Mouse (Mus musculus) embryonic facial prominence, embryonic 11.5 days (tissue): ENCODE measurements around the gene Nkiras2. TPM values are rescaled to one million over a fixed set of nuclear protein-coding genes. Genes with fewer than 3 reads are reported as not detected.
"Not testable (repeated sequence)": the region's sequence is repeated elsewhere in the genome, so short reads cannot be mapped to it uniquely, and the experiment has no call there.

Experiments used
- ATAC-seq: fragments of 200-750 bp; cut with Nextera tagmentation; replicated peaks from 2 replicates; pipeline ENCODE4 v1.8.0; 2017; ENCODE audit warnings: low read depth; ENCODE audit not compliant: insufficient number of reproducible peaks, low FRiP score, low TSS enrichment
- DNase-seq: peaks from one replicate; pipeline ENCODE4 v3.0.0-alpha.2; 2015; ENCODE audit warnings: low spot score
- H3K27ac ChIP-seq: fragments of 300-500 bp; sonication (generic); replicated peaks from 2 replicates; pipeline ENCODE4 v1.5.1; 2014; ENCODE audit warnings: mild to moderate bottlenecking, low read depth, low read length, control low read depth
- H3K27me3 ChIP-seq: fragments of 300-500 bp; sonication (generic); 2 replicates; pipeline ENCODE4 v1.6.1; 2014; ENCODE audit warnings: mild to moderate bottlenecking, low read length, moderate library complexity, mixed read lengths; ENCODE audit not compliant: control insufficient read depth, insufficient read depth
- H3K36me3 ChIP-seq: fragments of 300-500 bp; sonication (generic); replicated peaks from 2 replicates; pipeline ENCODE4 v1.6.1; 2014; ENCODE audit warnings: low read depth, mild to moderate bottlenecking, low read length, moderate library complexity, mixed read lengths; ENCODE audit not compliant: control insufficient read depth, insufficient read depth
- H3K4me1 ChIP-seq: fragments of 300-500 bp; sonication (generic); 2 replicates; pipeline ENCODE4 v1.6.1; 2014; ENCODE audit warnings: low read length, mixed read lengths; ENCODE audit not compliant: control insufficient read depth, insufficient read depth
- H3K4me2 ChIP-seq: fragments of 300-500 bp; sonication (generic); 2 replicates; pipeline ENCODE4 v1.6.1; 2014; ENCODE audit warnings: low read depth, mild to moderate bottlenecking, control low read depth, low read length, moderate library complexity
- H3K4me3 ChIP-seq: fragments of 300-500 bp; sonication (generic); 2 replicates; pipeline ENCODE4 v1.5.1; 2014; ENCODE audit warnings: low read depth, low read length, control low read depth
- H3K9ac ChIP-seq: fragments of 300-500 bp; sonication (generic); replicated peaks from 2 replicates; pipeline ENCODE4 v1.6.1; 2014; ENCODE audit warnings: mild to moderate bottlenecking, control low read depth, low read length
- H3K9me3 ChIP-seq: fragments of 300-500 bp; sonication (generic); replicated peaks from 2 replicates; pipeline ENCODE4 v1.6.1; 2016; ENCODE audit warnings: mild to moderate bottlenecking, low read length, inconsistent platforms, mixed read lengths; ENCODE audit not compliant: control insufficient read depth
- WGBS: fragments of 180-500 bp; shearing (Covaris S2); extraction: QIAGEN DNeasy Blood & Tissue Kit; methylation state at CpG from one replicate; pipeline ENCODE4 v1.1.7; 2014; 5-methylcytosine and 5-hydroxymethylcytosine counted together
- polyA plus RNA-seq: library from polyadenylated mRNA; unstranded; fragments of >200 nt; fragmentation: Nextera tagmentation; extraction: Ambion mirVana; gene quantifications from 2 replicates; pipeline ENCODE4 v1.2.1, GENCODE M21; 2014

Gene Nkiras2
- polyA plus RNA-seq, 1 experiment from 2014 or later: 79.5 TPM

DNA sequence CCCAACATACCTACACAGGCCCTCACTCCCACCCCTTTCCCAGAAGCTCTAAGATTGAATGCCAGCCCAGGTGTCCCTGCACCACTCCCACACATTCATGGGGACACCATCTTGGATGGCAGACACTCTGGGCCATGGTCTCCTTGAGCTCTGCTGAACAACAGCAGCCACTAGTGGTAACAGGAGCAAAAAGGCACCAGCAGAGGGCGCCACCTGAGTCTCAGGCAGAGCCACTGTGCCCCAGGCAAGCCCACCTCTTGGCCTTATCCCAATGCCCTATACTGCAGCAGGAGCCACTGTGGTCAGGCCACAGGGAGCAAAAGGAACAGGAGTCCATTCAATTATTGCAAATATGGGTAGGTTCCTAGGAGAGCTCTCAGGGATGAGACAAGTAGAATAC, 27.2 kb downstream of the Nkiras2 start:
- Histone ChIP-seq H3K27me3 (peaks cover 2% of the 10 kb centered on the region), H3K9ac (no peak overlapping the region), H3K4me3 (no peak overlapping the region), H3K4me2 (no peak overlapping the region), H3K27ac (no peak overlapping the region), H3K9me3 (no peaks in the 10 kb centered on the region), H3K36me3 (no peaks in the 10 kb centered on the region), H3K4me1 (no peaks in the 10 kb centered on the region)
- ATAC-seq (no peak), DNase-seq (peak; percentile 58)
- WGBS: 3% methylated on average over 1 of the region's 1 CpGs

DNA sequence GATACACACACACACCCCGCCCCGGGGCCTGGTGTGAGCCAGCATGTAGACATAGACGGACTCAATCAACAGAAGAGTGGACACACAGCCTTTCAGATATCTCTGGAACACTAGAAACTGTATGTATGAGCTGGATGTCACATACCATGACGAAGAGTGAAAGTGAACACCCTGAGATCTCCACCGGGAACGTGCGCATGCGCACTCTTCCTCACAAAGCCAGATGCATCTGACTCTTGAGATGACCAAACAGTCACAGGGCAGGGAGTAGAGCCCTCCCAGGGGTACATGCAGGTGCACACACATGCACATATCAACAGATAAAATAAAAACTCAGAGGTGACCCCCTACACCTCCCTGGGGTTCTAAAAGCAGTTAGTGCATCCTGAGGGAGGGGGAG, 29.4 kb downstream of the Nkiras2 start:
- H3K9ac ChIP-seq: no peak overlapping the region
- ATAC-seq: no peak
- H3K4me2 ChIP-seq: no peak overlapping the region
- no peak for DNase-seq
- peaks cover 2% of the 10 kb centered on the region for H3K27me3 ChIP-seq
- H3K9me3 ChIP-seq: no peaks in the 10 kb centered on the region
- 86% methylated on average over 8 of the region's 8 CpGs for WGBS
- H3K27ac ChIP-seq: no peak overlapping the region
- H3K4me1 ChIP-seq: no peaks in the 10 kb centered on the region
- no peak overlapping the region for H3K4me3 ChIP-seq
- H3K36me3 ChIP-seq: no peaks in the 10 kb centered on the region

DNA sequence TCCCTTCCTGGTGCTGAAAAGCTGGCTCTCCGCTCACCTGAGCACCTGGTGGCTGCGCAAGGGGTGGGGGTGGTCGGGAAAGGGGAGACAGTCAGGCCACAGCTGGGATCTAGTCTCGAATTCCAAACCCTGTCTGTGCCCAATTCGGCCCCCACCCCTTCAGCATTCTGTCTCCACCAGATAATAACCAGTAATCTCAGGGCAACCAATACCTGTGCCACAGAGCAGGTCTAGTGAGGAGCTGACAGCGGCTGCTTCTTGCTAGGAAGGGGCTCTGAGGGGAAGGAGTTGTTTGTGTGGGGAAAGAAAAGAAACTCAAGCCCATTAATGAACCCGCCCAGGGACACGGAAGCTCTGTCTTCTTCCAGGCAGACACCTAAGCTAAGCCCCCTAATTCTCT, 32.2 kb downstream of the Nkiras2 start:
- no peak overlapping the region for H3K4me3 ChIP-seq
- no peaks in the 10 kb centered on the region for H3K9me3 ChIP-seq
- 14% methylated on average over 8 of the region's 8 CpGs for WGBS
- H3K27me3 ChIP-seq: peaks cover 2% of the 10 kb centered on the region
- H3K36me3 ChIP-seq: no peaks in the 10 kb centered on the region
- no peak overlapping the region for H3K4me2 ChIP-seq
- no peak overlapping the region for H3K9ac ChIP-seq
- H3K4me1 ChIP-seq: no peaks in the 10 kb centered on the region
- DNase-seq (no peak), ATAC-seq (0 out of 2 replicates have a peak, but pooled peaks have one; percentile 12)
- H3K27ac ChIP-seq: no peak overlapping the region

DNA sequence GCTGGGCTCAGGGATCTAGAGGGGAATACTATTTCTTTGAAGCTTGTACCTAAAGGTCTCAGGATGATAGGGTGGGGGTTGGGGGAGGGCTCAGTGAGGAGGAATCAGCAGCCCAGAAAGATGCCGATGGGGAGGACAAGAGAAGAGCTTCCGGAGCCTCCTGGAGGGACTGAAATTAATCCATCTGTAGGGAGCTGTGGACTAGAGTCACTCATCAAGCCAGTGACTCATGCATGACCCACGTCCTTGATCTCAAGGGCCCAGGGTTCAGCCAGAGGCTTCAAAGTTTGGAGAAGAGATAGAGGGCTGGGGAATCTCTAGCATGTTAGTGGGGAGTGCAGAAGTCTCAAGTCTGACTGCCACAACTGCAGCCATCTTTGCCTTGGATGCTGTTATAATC, 32.7 kb downstream of the Nkiras2 start:
- no peak overlapping the region for H3K4me3 ChIP-seq
- H3K9ac ChIP-seq: no peak overlapping the region
- ATAC-seq: no peak
- no peak overlapping the region for H3K4me2 ChIP-seq
- WGBS: 18% methylated on average over 3 of the region's 3 CpGs
- DNase-seq: no peak
- peaks cover 2% of the 10 kb centered on the region for H3K27me3 ChIP-seq
- H3K4me1 ChIP-seq: no peaks in the 10 kb centered on the region
- no peaks in the 10 kb centered on the region for H3K9me3 ChIP-seq
- no peaks in the 10 kb centered on the region for H3K36me3 ChIP-seq
- H3K27ac ChIP-seq: no peak overlapping the region

DNA sequence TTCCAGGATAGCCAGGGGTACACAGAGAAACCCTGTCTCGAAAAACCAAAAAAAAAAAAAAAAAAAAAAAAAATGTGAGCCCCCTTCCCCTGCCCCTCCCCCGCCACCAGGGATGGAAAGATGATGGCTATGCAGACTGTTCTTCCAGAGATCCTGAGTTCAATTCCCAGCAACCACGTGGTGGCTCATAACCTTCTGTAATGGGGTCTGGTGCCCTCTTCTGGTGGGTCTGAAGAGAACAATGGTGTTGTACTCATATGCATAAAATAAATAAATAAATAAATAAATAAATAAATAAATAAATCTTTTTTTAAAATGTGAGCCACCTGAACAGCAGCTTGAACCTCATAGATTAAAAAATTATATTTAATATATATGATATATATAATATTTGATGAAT, 36.5 kb downstream of the Nkiras2 start:
- ATAC-seq, H3K4me2 ChIP-seq, H3K27ac ChIP-seq, H3K36me3 ChIP-seq, H3K27me3 ChIP-seq, H3K9me3 ChIP-seq, H3K9ac ChIP-seq, H3K4me1 ChIP-seq, H3K4me3 ChIP-seq: not testable (repeated sequence)
- 51% methylated on average over 2 of the region's 3 CpGs for WGBS
- DNase-seq: peak; percentile 14

DNA sequence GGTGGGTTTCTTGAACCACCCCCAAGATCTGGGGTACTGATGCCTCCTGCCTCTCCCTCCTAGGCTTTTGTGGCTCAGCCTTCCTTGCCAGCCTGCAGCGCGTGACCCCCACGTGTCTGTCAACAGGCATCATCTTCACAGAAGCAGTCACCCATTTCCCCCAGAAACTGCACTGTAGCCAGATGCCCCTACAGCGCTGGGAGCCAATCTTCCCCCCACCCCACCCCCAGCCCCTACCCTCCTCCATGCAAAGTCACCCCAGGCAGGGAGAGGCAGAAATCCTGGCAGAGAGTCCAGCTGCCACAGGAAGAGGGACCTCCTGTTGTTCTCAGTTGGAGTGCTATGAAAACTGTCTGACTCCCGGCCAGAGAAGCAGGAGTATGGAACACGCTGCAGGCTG, 37.4 kb downstream of the Nkiras2 start:
- H3K27ac ChIP-seq: no peak overlapping the region
- DNase-seq (peak; percentile 55), ATAC-seq (0 out of 2 replicates have a peak, but pooled peaks have one; percentile 48)
- H3K9me3 ChIP-seq: no peaks in the 10 kb centered on the region
- no peak overlapping the region for H3K4me3 ChIP-seq
- no peak overlapping the region for H3K9ac ChIP-seq
- WGBS: 8% methylated on average over 6 of the region's 6 CpGs
- no peaks in the 10 kb centered on the region for H3K27me3 ChIP-seq
- H3K4me1 ChIP-seq: no peaks in the 10 kb centered on the region
- H3K36me3 ChIP-seq: no peaks in the 10 kb centered on the region
- peak overlapping the region; percentile 1; the same call in 1 of the 2 replicates for H3K4me2 ChIP-seq

DNA sequence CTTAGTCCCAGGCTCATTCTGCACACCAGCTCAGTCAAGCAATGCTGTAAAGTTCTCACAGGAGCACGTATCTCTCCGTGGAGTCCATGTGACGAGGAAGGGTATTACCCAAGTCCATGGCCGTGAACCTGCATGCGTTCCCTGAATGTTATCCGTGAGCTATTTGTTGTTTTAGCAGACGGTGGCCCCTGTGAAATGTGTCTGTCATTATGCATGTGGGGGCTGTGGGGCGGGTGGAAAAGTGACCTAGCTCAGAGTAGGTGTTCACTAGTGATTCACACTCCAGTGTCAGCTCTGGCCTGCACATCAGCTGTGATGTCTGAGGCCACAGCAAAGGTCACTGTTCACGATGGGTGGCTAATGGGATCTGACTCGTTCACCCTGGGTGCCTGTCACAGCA, 40.8 kb downstream of the Nkiras2 start:
- H3K36me3 ChIP-seq: no peaks in the 10 kb centered on the region
- DNase-seq (no peak), ATAC-seq (no peak)
- H3K4me3 ChIP-seq: no peak overlapping the region
- no peaks in the 10 kb centered on the region for H3K27me3 ChIP-seq
- no peaks in the 10 kb centered on the region for H3K9me3 ChIP-seq
- H3K27ac ChIP-seq: no peak overlapping the region
- no peak overlapping the region for H3K4me2 ChIP-seq
- WGBS: 69% methylated on average over 10 of the region's 10 CpGs
- no peaks in the 10 kb centered on the region for H3K4me1 ChIP-seq
- no peak overlapping the region for H3K9ac ChIP-seq

DNA sequence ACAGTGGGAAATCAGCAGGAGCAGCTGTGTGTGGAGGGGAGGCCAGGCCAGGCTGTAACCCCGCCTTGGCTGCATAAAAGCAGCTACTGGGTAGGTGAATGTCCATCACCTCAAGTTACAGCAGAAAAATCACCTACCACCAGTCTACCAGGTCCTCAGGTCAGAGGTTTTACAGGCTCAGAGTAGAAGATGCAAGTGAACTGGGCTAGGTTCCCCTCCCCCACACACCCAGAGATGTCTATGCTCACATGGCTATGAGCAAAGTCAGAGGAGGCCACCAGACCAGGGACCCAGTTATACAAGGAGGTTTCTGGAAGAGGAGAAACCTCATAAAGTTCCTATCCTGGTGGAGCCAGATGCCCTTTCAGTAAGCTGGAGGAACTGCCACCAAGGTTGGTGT, 52.0 kb downstream of the Nkiras2 start:
- H3K9ac ChIP-seq: no peak overlapping the region
- no peak overlapping the region for H3K4me3 ChIP-seq
- H3K9me3 ChIP-seq: no peaks in the 10 kb centered on the region
- WGBS: 83% methylated on average over 1 of the region's 1 CpGs
- H3K36me3 ChIP-seq: no peaks in the 10 kb centered on the region
- no peak for DNase-seq
- no peak overlapping the region for H3K27ac ChIP-seq
- no peaks in the 10 kb centered on the region for H3K4me1 ChIP-seq
- no peak for ATAC-seq
- H3K4me2 ChIP-seq: no peak overlapping the region
- H3K27me3 ChIP-seq: no peaks in the 10 kb centered on the region
